Mouse (Mus musculus): ENCODE results near the gene Adra2a. TPM values are rescaled to one million over a fixed set of nuclear protein-coding genes. Genes with fewer than 3 reads are reported as not detected.
A peak's percentile ranks its signal among the peaks of the same experiment; 100 is the strongest.

The Adra2a gene
- polyA plus RNA-seq (2016; fragmentation: Nextera tagmentation; extraction: Ambion mirVana), result 2.1 and 2.6 TPM in 2 replicates

- no peak for ATAC-seq (ENCODE audit: low FRiP score)
- H3K27ac ChIP-seq, result no peak within 1 kb of the TSS
- no peaks in the 10 kb centered on the region for H3K9me3 ChIP-seq
- H3K36me3 ChIP-seq (replicated peaks), result no peaks in the 10 kb centered on the region
- peak within 1 kb of the TSS; percentile 60 for H3K9ac ChIP-seq
- peak within 1 kb of the TSS; percentile 100 for H3K4me2 ChIP-seq
- H3K27me3 ChIP-seq, result peaks cover 42% of the 10 kb centered on the region
- peaks cover 36% of the 10 kb centered on the region for H3K4me1 ChIP-seq
- peak within 1 kb of the TSS; percentile 57 for H3K4me3 ChIP-seq (replicated peaks)
- 72% methylated on average over 5 of the region's 5 CpGs for WGBS
Observed at GRCm38 (mm10) chr19:54043851-54044250, at the start of gene Adra2a. Adra2a (plus strand) TSS chr19:54044151.

GRCm38 (mm10) chr19:53994276-53994675 lies 49.7 kb upstream of the Adra2a start:
- H3K9me3 ChIP-seq, result no peaks in the 10 kb centered on the region
- H3K27me3 ChIP-seq, result no peaks in the 10 kb centered on the region
- no peak overlapping the region for H3K4me2 ChIP-seq
- WGBS, result 91% methylated on average over 1 of the region's 1 CpGs
- H3K4me1 ChIP-seq, result peaks cover 4% of the 10 kb centered on the region; the same call in 1 of the 2 replicates
- ATAC-seq (ENCODE audit: low FRiP score), result no peak
- 0 out of 2 replicates have a peak, but pooled peaks cover 4% of the 10 kb centered on the region for H3K36me3 ChIP-seq (replicated peaks)
- no peak overlapping the region for H3K9ac ChIP-seq
- H3K4me3 ChIP-seq (replicated peaks), result no peak overlapping the region
- H3K27ac ChIP-seq, result no peak overlapping the region

GRCm38 (mm10) chr19:54010973-54011372 lies 33.0 kb upstream of the Adra2a start:
- H3K4me3 ChIP-seq (replicated peaks), result no peak overlapping the region
- H3K9ac ChIP-seq, result no peak overlapping the region
- H3K4me2 ChIP-seq, result no peak overlapping the region
- 70% methylated on average over 4 of the region's 4 CpGs for WGBS
- no peaks in the 10 kb centered on the region for H3K36me3 ChIP-seq (replicated peaks)
- 0 out of 2 replicates have a peak, but pooled peaks cover 2% of the 10 kb centered on the region for H3K4me1 ChIP-seq
- no peaks in the 10 kb centered on the region for H3K27me3 ChIP-seq
- no peaks in the 10 kb centered on the region for H3K9me3 ChIP-seq
- no peak for ATAC-seq (ENCODE audit: low FRiP score)
- H3K27ac ChIP-seq, result no peak overlapping the region

- H3K27ac ChIP-seq, result no peak overlapping the region
- H3K4me3 ChIP-seq (replicated peaks), result no peak overlapping the region
- 0 out of 2 replicates have a peak, but pooled peaks cover 3% of the 10 kb centered on the region for H3K36me3 ChIP-seq (replicated peaks)
- H3K4me1 ChIP-seq, result 0 out of 2 replicates have a peak, but pooled peaks cover under 1% of the 10 kb centered on the region
- ATAC-seq (ENCODE audit: low FRiP score), result no peak
- H3K9me3 ChIP-seq, result no peaks in the 10 kb centered on the region
- no peak overlapping the region for H3K9ac ChIP-seq
- H3K27me3 ChIP-seq, result no peaks in the 10 kb centered on the region
- H3K4me2 ChIP-seq, result no peak overlapping the region
- 95% methylated on average over 5 of the region's 5 CpGs for WGBS
Observed at GRCm38 (mm10) chr19:54014999-54015398, 29.0 kb upstream of the Adra2a start.

GRCm38 (mm10) chr19:54015503-54015902 lies 28.4 kb upstream of the Adra2a start:
- Histone ChIP-seq H3K4me2 (no peak overlapping the region), H3K9ac (no peak overlapping the region), H3K27ac (no peak overlapping the region), H3K4me1 (no peaks in the 10 kb centered on the region), H3K27me3 (no peaks in the 10 kb centered on the region), H3K4me3 (replicated peaks) (no peak overlapping the region), H3K36me3 (replicated peaks) (0 out of 2 replicates have a peak, but pooled peaks cover 3% of the 10 kb centered on the region), H3K9me3 (no peaks in the 10 kb centered on the region)
- 97% methylated on average over 5 of the region's 5 CpGs for WGBS
- no peak for ATAC-seq (ENCODE audit: low FRiP score)

GRCm38 (mm10) chr19:54035100-54035499 lies 8.9 kb upstream of the Adra2a start:
- H3K36me3 ChIP-seq (replicated peaks), result peaks cover 32% of the 10 kb centered on the region
- WGBS, result 57% methylated on average over 6 of the region's 6 CpGs
- no peak overlapping the region for H3K4me2 ChIP-seq
- no peak overlapping the region for H3K27ac ChIP-seq
- no peaks in the 10 kb centered on the region for H3K27me3 ChIP-seq
- no peak; the same call in 1 of the 2 replicates for ATAC-seq (ENCODE audit: low FRiP score)
- H3K4me1 ChIP-seq, result no peaks in the 10 kb centered on the region
- no peak overlapping the region for H3K9ac ChIP-seq
- H3K9me3 ChIP-seq, result no peaks in the 10 kb centered on the region
- H3K4me3 ChIP-seq (replicated peaks), result no peak overlapping the region

- Histone ChIP-seq H3K9me3 (no peaks in the 10 kb centered on the region), H3K9ac (no peak overlapping the region), H3K4me3 (replicated peaks) (no peak overlapping the region), H3K27ac (no peak overlapping the region), H3K36me3 (replicated peaks) (peaks cover 12% of the 10 kb centered on the region), H3K4me1 (0 out of 2 replicates have a peak, but pooled peaks cover 4% of the 10 kb centered on the region), H3K4me2 (no peak overlapping the region), H3K27me3 (no peaks in the 10 kb centered on the region)
- WGBS, result 79% methylated on average over 7 of the region's 7 CpGs
- ATAC-seq (ENCODE audit: low FRiP score), result no peak
Observed at GRCm38 (mm10) chr19:54039441-54039840, 4.5 kb upstream of the Adra2a start.

- no peak overlapping the region for H3K9ac ChIP-seq
- H3K4me2 ChIP-seq, result no peak overlapping the region
- ATAC-seq (ENCODE audit: low FRiP score), result no peak
- no peak overlapping the region for H3K27ac ChIP-seq
- H3K27me3 ChIP-seq, result peaks cover 9% of the 10 kb centered on the region
- H3K4me3 ChIP-seq (replicated peaks), result no peak overlapping the region
- peaks cover 10% of the 10 kb centered on the region for H3K4me1 ChIP-seq
- no peaks in the 10 kb centered on the region for H3K9me3 ChIP-seq
- H3K36me3 ChIP-seq (replicated peaks), result peaks cover 4% of the 10 kb centered on the region
- 72% methylated on average over 4 of the region's 4 CpGs for WGBS
Observed at GRCm38 (mm10) chr19:54040356-54041028, 3.5 kb upstream of the Adra2a start.

- Histone ChIP-seq H3K27me3 (peaks cover 14% of the 10 kb centered on the region), H3K4me2 (no peak overlapping the region), H3K9ac (no peak overlapping the region), H3K27ac (no peak overlapping the region), H3K4me1 (peaks cover 15% of the 10 kb centered on the region), H3K9me3 (no peaks in the 10 kb centered on the region), H3K4me3 (replicated peaks) (no peak overlapping the region), H3K36me3 (replicated peaks) (peaks cover 4% of the 10 kb centered on the region)
- 35% methylated on average over 5 of the region's 5 CpGs for WGBS
- no peak for ATAC-seq (ENCODE audit: low FRiP score)
Observed at GRCm38 (mm10) chr19:54041029-54041367, 3.0 kb upstream of the Adra2a start.

GRCm38 (mm10) chr19:54044507-54045371 lies 788 bp downstream of the Adra2a start:
- ATAC-seq (ENCODE audit: low FRiP score), result peak; percentile 90
- Histone ChIP-seq H3K36me3 (replicated peaks) (no peaks in the 10 kb centered on the region), H3K4me2 (peak overlapping the region; percentile 100), H3K9me3 (no peaks in the 10 kb centered on the region), H3K4me1 (peaks cover 36% of the 10 kb centered on the region), H3K4me3 (replicated peaks) (peak overlapping the region; percentile 57), H3K27me3 (peaks cover 51% of the 10 kb centered on the region), H3K27ac (no peak overlapping the region), H3K9ac (peak overlapping the region; percentile 60)
- WGBS, result under 1% methylated on average over 59 of the region's 59 CpGs

- Histone ChIP-seq H3K4me3 (replicated peaks) (peak overlapping the region; percentile 57), H3K4me2 (peak overlapping the region; percentile 100), H3K9me3 (no peaks in the 10 kb centered on the region), H3K27ac (no peak overlapping the region), H3K36me3 (replicated peaks) (no peaks in the 10 kb centered on the region), H3K9ac (peak overlapping the region; percentile 60), H3K4me1 (peaks cover 36% of the 10 kb centered on the region), H3K27me3 (peaks cover 56% of the 10 kb centered on the region)
- peak; percentile 25; the same call in 1 of the 2 replicates for ATAC-seq (ENCODE audit: low FRiP score)
- under 1% methylated on average over 29 of the region's 29 CpGs for WGBS
Observed at GRCm38 (mm10) chr19:54045412-54045811, 1.5 kb downstream of the Adra2a start.

GRCm38 (mm10) chr19:54045931-54046683 lies 2.2 kb downstream of the Adra2a start:
- H3K4me3 ChIP-seq (replicated peaks), result peak overlapping the region; percentile 57
- no peaks in the 10 kb centered on the region for H3K9me3 ChIP-seq
- H3K27me3 ChIP-seq, result peaks cover 60% of the 10 kb centered on the region
- no peak overlapping the region for H3K9ac ChIP-seq
- H3K36me3 ChIP-seq (replicated peaks), result no peaks in the 10 kb centered on the region
- peak overlapping the region; percentile 100 for H3K4me2 ChIP-seq
- H3K27ac ChIP-seq, result no peak overlapping the region
- peaks cover 32% of the 10 kb centered on the region for H3K4me1 ChIP-seq
- no peak for ATAC-seq (ENCODE audit: low FRiP score)
- 3% methylated on average over 55 of the region's 55 CpGs for WGBS
